Mouse (Mus musculus) cerebellum, adult 8-10 months (tissue): ENCODE results near the gene Atp6v0d1.
A peak's percentile ranks its signal among the peaks of the same experiment; 100 is the strongest.
"Not testable (repeated sequence)": the region's sequence is repeated elsewhere in the genome, so short reads cannot be mapped to it uniquely, and the experiment has no call there.

Experiments
- DNase-seq: peaks from one replicate; pipeline ENCODE4 v3.0.0; 2022

Atp6v0d1 gene

DNA sequence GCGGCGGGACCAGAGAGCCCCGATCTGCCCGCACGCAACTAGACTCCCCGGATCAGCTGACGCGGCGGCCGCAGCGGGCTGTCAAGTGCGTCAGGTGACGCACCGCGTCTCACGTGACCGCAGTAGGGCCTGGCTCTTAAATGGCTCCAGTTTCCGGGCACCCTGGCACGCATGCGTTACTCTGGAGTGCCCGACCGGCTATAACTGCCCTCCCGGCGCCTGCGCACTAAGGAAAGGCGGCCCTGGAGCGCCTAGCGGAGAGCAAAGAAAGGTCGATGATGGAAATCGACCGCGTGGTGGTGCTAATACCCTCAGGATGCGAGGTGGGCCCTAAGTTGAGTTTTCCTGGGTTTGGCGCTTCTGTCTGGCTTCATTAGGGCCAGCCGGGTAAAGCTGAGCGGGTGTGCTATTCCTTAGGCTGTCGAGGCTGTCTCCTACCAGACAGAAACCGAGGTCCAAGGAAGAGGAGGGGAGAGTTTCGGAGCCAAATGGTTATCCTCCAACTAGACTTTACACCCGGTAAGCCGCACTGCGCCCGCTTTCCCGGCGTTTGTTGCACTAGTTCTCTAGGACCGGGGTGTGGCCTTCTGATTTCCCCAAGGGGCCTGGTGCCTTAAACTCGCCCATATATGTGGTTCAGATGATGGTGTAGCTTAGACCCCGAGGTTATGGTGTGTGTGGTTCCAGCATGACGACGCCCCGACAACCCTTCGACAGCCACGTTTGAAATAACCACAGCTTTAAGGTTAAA lies at the start of gene Atp6v0d1:
Gene Atp6v0d1, minus strand, starts transcription at position 96 of the 751 bp plus-strand sequence.
- peak; percentile 99 for DNase-seq

DNA sequence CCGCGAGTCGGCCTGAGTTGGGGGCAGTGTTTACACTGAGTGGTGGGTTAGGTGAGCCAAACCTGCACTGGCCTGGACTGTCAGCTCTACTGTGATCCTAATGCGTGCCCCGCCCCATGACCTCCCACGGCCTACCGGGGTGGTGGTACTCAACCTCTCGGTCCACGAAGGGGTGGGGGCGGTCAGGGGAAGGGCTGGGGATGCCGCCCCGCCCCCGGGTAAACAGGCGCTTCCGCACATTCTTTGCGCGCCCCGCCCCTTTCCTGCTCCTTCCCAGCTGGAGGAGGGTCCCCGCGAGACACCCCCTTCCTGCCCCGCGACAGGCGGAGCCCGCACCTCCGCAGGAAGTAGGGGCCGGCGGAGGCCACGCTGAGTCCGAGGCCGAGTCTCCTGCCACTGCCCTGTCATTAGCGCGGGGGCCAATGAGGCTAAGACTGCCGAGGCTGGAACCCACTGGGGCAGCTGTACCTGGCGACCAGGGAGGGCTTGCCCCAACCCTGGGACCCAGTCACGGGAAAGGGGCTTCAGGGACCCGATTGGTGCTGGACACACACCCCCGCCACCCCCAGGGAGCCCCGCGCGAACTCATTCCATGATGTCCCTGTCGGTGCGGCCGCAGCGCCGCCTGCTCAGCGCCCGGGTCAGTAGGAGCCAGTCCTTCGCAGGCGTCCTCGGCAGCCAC lies 48.1 kb upstream of the Atp6v0d1 start:
- DNase-seq = no peak

GRCm38 (mm10) chr8:105613037-105613436 lies 47.2 kb upstream of the Atp6v0d1 start:
- no peak for DNase-seq

DNA sequence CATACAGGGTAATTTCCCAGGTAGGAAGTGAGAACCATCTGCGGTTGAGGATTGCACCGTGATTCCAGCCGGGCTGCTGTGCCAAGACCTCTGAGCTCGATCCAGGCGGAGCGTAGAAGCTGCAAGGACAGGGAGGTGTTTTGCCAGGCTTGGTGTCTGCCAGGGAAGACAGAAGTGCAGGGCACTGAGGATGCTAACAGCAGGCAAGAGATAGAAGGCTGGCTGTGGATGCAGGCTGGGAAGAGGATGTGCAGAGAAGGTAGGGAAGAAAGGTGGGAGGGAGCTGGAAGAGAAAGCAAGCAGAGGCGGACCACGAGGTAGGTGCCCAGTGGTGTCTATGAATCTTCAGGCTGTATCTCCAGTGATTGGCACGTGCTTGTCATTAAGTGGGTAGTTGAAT lies 46.0 kb upstream of the Atp6v0d1 start:
- no peak for DNase-seq

GRCm38 (mm10) chr8:105609771-105610170 lies 43.9 kb upstream of the Atp6v0d1 start:
- no peak for DNase-seq

DNA sequence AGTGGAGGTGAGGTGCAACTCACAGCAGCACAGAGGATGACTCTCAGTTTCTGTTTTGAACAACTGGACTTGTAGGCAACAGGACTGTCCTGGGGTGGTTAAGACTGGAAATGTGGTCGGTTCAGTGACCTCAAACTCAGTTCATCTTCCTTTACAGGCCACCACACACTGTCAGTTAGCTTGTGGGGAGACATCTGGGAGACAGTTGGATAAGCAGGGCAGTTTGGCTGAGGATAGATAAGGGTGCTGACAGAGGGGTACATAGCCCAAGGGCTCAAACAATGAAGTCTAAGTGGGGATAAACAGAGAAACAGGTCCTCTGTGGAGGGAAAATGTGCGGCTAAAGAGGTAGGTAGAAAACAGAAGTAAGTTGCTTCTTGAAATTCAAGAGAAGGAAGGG lies 43.5 kb upstream of the Atp6v0d1 start:
- no peak for DNase-seq

DNA sequence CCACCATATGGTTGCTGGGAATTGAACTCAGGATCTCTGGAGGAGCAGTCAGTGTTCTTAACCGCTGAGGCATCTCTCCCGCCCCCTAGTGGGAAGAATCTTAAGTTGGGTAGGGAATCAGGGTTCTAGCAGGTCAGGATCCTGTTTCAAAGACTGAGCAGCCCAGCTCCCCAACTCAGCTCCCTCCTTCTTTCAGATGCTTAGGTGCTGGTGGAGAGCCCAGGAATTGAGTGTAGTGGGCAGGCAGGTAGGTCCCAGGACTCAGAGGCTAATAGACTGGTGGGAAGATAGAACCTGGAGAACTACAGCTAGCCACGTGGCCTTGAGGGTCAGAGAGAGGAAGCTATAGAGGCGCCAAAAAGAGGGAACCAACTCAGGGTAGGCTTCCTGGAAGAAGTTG lies 41.8 kb upstream of the Atp6v0d1 start:
- DNase-seq = peak; percentile 45

- no peak for DNase-seq
Observed at GRCm38 (mm10) chr8:105607062-105607461, 41.2 kb upstream of the Atp6v0d1 start.

GRCm38 (mm10) chr8:105606189-105607023 lies 40.6 kb upstream of the Atp6v0d1 start:
- peak; percentile 73 for DNase-seq

GRCm38 (mm10) chr8:105605491-105606188 lies 39.8 kb upstream of the Atp6v0d1 start:
- peak; percentile 51 for DNase-seq

DNA sequence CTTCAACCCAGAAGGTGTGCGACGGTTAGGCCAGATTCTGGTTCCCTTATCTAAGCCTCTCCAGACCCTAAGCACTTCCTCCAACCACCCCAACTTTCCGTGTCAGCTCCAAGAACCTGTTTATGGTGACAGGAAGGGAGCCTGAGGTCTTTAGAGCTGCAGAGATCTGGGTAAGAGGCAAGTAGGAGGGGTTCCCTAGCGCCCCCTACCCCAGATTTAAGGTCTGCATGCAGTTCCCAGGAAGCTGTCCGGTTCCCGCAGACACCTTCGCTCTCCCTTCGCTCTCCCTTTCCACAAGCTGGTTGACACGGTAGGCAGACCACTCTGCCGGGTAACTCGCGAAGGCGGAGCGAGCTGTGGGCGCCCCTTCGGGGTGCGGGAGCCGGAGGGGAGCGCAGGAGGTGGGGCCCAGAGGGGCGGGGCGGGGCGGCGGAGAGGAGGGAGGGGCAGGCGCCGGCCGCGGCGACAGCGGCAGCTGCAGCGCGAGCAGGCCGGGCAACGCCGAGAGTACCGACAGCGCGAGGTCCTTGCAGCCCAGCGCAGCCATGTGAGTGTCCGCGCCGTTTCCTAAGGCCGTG lies 39.0 kb upstream of the Atp6v0d1 start, which contains the start of gene Ripor1:
Gene Ripor1, plus strand, starts transcription at position 452 of the 578 bp plus-strand sequence.
- peak; percentile 64 for DNase-seq

- not testable (repeated sequence) for DNase-seq
Observed at GRCm38 (mm10) chr8:105602540-105602939, 36.7 kb upstream of the Atp6v0d1 start.

GRCm38 (mm10) chr8:105601301-105601700 lies 35.5 kb upstream of the Atp6v0d1 start:
- DNase-seq = no peak

DNA sequence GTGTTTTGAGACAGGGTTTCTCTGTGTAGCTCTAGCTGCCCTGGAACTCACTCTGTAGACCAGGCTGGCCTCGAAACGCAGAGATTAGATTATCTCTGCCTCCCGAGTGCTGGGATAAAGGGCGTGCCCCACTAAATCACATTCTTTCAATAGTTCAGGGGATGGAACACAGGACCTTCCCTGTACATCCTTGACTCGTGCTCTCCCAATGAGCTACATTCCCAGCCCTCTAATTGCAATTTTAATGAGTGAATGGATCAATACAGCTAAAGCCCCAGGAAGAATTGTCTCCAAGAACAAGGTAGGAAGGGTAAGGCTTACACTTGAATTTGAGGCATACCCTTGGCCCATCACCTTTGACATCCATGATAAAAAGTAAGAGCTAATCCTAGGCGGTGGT lies 32.9 kb upstream of the Atp6v0d1 start:
- DNase-seq = no peak

- DNase-seq = peak; percentile 69
Observed at GRCm38 (mm10) chr8:105596362-105597034, 30.7 kb upstream of the Atp6v0d1 start.

DNA sequence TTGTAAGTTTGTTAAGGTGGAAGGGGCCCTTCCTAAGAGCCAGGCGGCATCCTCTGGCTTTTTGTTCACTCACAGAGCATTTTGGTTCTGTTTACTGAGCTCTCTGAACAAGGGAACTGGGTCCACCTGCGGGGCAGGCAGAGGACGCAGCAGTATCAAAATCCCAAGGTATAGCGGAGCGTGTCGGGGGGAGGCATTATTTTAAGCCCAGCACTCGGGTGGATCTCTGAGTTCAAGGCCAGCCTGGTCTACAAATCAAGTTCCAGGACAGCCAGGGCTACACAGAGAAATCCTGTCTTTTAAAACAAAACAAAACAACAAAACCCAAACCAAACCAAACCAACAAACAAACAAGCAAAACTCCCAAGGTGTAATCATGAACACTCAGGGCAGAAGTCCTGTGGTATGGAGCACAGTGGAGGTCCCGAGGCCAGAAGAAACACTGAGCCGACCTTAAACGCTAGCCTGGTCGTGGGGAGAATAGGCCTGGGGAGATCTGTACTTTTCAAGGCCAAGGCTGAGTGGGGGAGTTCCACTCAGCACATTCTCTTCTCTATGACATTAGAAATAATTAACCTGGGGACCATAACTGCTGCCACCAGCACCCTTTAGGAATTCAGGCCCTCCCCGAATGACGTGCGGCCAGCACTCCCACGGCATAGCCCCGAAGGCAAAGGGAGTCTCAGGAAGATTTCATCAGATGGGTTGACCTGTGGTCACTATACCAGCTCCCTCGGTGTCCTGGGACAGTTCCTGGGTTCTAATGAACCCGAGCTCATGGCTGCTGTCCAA lies 28.8 kb upstream of the Atp6v0d1 start:
- no peak for DNase-seq

DNA sequence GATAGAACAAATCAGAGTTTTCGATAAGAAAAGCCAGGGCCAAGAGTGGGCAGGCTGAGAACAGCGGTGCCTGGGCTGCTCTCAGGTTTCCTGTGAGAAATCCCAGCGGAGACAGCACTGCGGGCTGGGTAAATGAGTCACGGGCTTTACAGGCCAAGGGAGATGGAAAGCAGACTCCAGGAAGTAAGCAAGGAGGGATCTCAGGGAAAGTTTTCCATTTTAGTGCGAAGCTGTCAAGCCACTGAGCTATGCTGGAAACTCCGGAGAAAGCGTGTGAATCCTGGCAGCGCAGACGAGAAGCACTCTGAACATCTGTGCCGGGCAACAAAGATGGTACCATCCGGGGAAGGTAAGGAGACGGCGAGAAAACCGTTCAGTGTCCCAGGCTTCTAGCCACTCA lies 28.0 kb upstream of the Atp6v0d1 start:
- DNase-seq = no peak

DNA sequence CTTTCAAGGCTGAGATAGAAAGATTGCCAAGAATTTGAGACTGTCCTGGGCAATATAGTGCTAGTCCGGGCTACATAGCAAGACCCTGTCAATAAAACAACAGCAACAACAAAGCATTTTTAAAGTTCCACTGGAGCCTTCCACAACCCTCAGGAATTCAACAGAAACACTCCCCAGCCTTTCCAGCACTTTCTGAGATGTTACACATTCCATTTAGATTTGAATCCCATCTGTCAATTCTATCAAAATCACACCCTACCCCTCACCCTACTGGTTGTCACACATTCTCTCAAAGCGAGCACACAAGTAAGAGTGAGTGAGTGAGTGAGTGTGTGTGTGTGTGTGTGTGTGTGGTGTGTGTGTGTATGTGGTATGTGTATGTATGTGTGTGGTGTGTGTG lies 26.6 kb upstream of the Atp6v0d1 start:
- no peak for DNase-seq

DNA sequence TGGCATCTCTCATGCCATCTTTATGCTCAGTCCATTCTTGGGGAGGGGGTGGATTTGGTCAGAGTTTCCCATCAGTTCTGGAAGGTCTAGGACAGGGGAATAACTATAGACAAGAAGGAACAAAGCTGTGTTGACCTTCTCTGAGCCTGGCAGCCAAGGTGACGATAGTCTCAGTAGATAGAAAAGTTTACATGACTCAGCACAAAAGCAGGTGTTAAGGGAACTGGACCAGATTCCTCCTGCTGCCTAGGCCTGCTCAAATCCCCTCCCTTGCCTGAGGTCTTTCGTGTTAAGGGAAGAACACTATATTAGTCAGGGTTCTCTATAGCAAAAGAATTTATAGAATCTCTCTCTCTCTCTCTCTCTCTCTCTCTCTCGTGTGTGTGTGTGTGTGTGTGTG lies 13.9 kb upstream of the Atp6v0d1 start:
- DNase-seq = no peak

DNA sequence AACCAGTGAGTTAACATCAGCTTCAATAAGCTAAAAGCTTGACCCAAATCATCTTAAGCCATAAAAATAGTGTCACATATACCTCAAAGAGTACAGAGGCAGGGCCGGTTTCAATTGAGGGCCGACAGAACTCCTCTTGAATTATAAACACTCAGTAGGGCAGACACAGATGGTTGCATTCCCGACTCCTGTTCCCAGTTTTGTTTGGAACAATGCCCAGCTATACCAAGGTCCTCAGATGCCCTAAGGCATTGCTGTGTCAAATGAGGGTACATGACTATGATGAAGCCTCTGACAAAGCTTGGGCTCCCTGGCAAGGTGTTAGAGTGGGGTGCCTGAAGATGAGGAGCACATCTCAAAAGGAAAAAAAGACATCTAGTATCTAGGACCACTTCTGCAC lies 9.7 kb upstream of the Atp6v0d1 start:
- DNase-seq = no peak

DNA sequence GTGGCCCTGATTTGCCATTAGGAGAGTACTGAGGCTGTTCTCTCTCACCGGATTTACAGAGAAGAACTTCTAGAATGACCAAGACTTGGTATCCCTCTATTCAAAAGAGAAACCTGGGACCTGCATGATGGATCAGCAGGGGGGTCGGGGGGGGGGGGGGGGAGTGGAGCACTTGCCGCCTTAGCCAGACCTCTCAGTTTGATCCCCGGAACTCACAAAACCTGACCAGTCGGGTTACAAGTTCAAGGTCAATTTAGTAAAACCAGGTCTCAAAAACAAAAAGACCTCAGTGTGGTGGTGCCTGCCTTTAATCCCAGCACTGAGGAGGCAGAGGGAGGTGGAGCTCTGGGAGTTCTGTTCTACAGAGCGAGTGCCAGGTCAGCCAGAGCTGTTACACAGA lies 8.9 kb upstream of the Atp6v0d1 start:
- DNase-seq = no peak
